Mouse (Mus musculus): Measurements from ENCODE around the gene Zkscan16. TPM values are rescaled to one million over a fixed set of nuclear protein-coding genes. Genes with fewer than 3 reads are reported as not detected.

Zkscan16 gene
- polyA plus RNA-seq, 1 experiment: not detected

DNA sequence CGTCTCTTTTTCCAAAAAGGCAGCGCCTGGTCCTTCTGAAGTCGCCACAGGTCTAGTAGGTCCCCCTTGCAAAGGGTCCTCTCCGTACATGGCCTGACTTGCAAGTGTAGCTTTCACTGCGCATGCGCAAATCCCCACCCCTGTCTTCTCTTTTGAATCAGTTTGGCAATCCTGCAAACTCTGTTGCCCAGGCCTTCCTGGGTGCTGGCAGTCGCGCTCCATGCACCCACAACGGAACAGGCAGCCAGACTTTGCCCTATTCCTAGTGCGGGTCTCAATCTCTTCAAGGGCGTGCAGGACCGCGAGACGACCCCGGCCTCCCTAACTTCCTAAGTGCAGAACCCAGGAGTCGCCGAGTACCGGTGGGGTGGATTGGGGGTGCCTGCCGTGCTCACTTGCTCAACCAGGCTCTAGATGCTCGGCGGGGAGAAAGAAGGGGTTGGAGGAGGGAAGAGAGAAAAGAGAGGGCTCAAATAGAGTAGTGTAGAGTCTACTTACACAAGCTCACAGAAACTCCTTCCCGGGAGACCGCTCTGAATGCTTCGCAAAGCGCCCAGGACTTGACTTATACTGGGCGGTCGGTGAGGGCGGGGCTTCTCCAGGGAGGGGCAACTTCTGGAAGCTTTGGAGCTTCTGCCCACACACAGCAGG, 43.2 kb downstream of the Zkscan16 start, which contains the start of gene Ptgr1:
Gene Ptgr1, minus strand, starts transcription at position 580 of the 651 bp plus-strand sequence.
- H3K27me3 ChIP-seq (ENCODE audit: control insufficient read depth, insufficient read depth, low read length): no peaks in the 10 kb centered on the region
- peaks cover 9% of the 10 kb centered on the region for H3K4me1 ChIP-seq (ENCODE audit: control insufficient read depth, insufficient read depth, insufficient read length, low read length)
- TF ChIP-seq CTCF (IDR thresholded peaks at IDR 0.05; ENCODE audit: extremely low read depth, insufficient read length, insufficient replicate concordance, low read depth, low read length): no peak
- peak; percentile 75; the same call in 1 of the 2 replicates for TF ChIP-seq POLR2A (IDR thresholded peaks at IDR 0.05; ENCODE audit: low read depth, low read length)
- H3K27ac ChIP-seq (ENCODE audit: insufficient read depth, low read depth, low read length): peak within 1 kb of the TSS; percentile 24; the same call in 1 of the 2 replicates
- H3K4me3 ChIP-seq (ENCODE audit: low read depth, low read length): peak within 1 kb of the TSS; percentile 81
- H3K36me3 ChIP-seq (ENCODE audit: control insufficient read depth, insufficient read depth, low read length): peaks cover 14% of the 10 kb centered on the region
- whole genome bisulfite sequencing: 1% methylated on average over 28 of the region's 28 CpGs

DNA sequence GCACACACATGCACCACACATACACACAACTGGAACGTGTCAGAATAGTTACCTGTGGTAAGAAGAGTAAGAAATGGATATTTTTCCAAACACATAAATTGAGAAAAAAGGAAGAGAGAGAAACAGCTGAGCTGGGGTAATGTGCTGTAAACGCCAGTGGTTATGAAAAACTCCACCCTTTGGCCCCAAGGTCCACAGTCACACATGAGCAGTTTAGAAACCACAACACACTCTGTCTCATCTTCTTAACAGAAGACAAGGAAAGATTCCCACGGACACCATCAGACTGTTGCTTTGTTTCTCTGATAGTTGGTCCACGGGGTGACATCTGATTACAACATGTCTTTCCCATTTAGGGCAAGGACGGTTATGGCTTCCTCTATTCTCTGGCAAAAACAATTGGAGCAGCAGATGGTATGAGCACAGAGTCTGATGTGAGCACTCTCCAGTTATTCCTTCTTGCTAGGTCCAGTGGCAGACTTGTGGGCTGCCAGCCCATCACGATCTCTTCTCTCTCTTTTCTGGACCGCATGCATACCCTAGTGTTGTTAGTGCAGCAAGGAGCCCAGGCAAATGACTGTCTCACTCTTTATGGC, 46.0 kb downstream of the Zkscan16 start:
- TF ChIP-seq CTCF (IDR thresholded peaks at IDR 0.05; ENCODE audit: extremely low read depth, insufficient read length, insufficient replicate concordance, low read depth, low read length) (no peak), POLR2A (IDR thresholded peaks at IDR 0.05; ENCODE audit: low read depth, low read length) (no peak)
- no peaks in the 10 kb centered on the region for H3K27me3 ChIP-seq (ENCODE audit: control insufficient read depth, insufficient read depth, low read length)
- peak overlapping the region; percentile 35; the same call in 1 of the 2 replicates for H3K27ac ChIP-seq (ENCODE audit: insufficient read depth, low read depth, low read length)
- H3K4me3 ChIP-seq (ENCODE audit: low read depth, low read length): no peak overlapping the region
- WGBS: 72% methylated on average over 7 of the region's 7 CpGs
- peaks cover 29% of the 10 kb centered on the region for H3K4me1 ChIP-seq (ENCODE audit: control insufficient read depth, insufficient read depth, insufficient read length, low read length)
- peaks cover 1% of the 10 kb centered on the region; the same call in 1 of the 2 replicates for H3K36me3 ChIP-seq (ENCODE audit: control insufficient read depth, insufficient read depth, low read length)

DNA sequence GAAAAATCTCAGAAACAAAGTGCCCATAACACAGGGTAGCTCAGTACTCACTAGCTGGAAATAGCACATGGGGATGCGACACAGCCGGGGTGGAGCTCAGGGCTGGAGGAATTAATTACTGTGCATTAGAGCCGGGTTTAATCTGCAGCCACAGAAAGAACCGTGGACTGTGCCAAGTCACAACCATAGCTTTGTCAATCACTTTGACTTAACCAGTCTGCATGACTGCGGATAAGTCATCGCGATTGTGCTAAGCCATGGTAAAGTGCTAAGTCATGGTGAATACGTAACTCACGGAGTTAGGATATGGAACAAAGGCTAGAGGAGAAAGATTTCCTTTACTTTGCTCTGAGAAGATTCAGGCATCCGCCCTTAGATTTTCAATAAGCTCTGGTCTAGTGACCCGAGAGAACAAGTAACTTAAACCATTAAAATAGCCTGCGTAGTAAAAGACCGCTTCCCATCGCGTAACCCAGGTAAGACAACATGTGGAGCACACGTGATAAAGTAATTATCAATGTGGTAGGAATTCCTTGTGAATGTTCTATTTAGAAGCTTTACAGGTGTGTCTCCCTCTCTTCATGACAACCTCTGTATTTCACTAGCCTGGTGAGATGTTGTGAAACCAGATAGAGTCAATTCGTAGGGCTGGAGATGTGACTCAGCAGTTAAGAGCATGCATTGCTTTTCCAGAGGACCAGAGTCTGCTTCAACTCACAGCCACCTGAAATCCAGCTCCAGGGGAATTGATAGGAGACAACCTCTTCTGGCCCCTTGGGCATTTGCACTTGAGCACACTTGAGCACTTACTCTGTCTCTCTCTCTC, 47.4 kb downstream of the Zkscan16 start:
- 77% methylated on average over 17 of the region's 17 CpGs for WGBS
- H3K4me1 ChIP-seq (ENCODE audit: control insufficient read depth, insufficient read depth, insufficient read length, low read length): peaks cover 33% of the 10 kb centered on the region
- TF ChIP-seq CTCF (IDR thresholded peaks at IDR 0.05; ENCODE audit: extremely low read depth, insufficient read length, insufficient replicate concordance, low read depth, low read length): no peak
- no peak for TF ChIP-seq POLR2A (IDR thresholded peaks at IDR 0.05; ENCODE audit: low read depth, low read length)
- H3K4me3 ChIP-seq (ENCODE audit: low read depth, low read length): no peak overlapping the region
- no peak overlapping the region for H3K27ac ChIP-seq (ENCODE audit: insufficient read depth, low read depth, low read length)
- H3K36me3 ChIP-seq (ENCODE audit: control insufficient read depth, insufficient read depth, low read length): no peaks in the 10 kb centered on the region
- no peaks in the 10 kb centered on the region for H3K27me3 ChIP-seq (ENCODE audit: control insufficient read depth, insufficient read depth, low read length)

GRCm38 (mm10) chr4:58992195-58992594, 48.8 kb downstream of the Zkscan16 start:
- H3K27ac ChIP-seq (ENCODE audit: insufficient read depth, low read depth, low read length): no peak overlapping the region; the same call in 1 of the 2 replicates
- no peaks in the 10 kb centered on the region for H3K36me3 ChIP-seq (ENCODE audit: control insufficient read depth, insufficient read depth, low read length)
- no peak overlapping the region for H3K4me3 ChIP-seq (ENCODE audit: low read depth, low read length)
- TF ChIP-seq CTCF (IDR thresholded peaks at IDR 0.05; ENCODE audit: extremely low read depth, insufficient read length, insufficient replicate concordance, low read depth, low read length) (no peak), POLR2A (IDR thresholded peaks at IDR 0.05; ENCODE audit: low read depth, low read length) (no peak)
- peaks cover 34% of the 10 kb centered on the region for H3K4me1 ChIP-seq (ENCODE audit: control insufficient read depth, insufficient read depth, insufficient read length, low read length)
- no peaks in the 10 kb centered on the region for H3K27me3 ChIP-seq (ENCODE audit: control insufficient read depth, insufficient read depth, low read length)
- WGBS: 31% methylated on average over 5 of the region's 5 CpGs

- no peaks in the 10 kb centered on the region for H3K36me3 ChIP-seq (ENCODE audit: control insufficient read depth, insufficient read depth, low read length)
- 25% methylated on average over 4 of the region's 4 CpGs for WGBS
- H3K27ac ChIP-seq (ENCODE audit: insufficient read depth, low read depth, low read length): peak within 1 kb of the TSS; percentile 95
- no peaks in the 10 kb centered on the region for H3K27me3 ChIP-seq (ENCODE audit: control insufficient read depth, insufficient read depth, low read length)
- no peak for TF ChIP-seq POLR2A (IDR thresholded peaks at IDR 0.05; ENCODE audit: low read depth, low read length)
- TF ChIP-seq CTCF (IDR thresholded peaks at IDR 0.05; ENCODE audit: extremely low read depth, insufficient read length, insufficient replicate concordance, low read depth, low read length): no peak
- peaks cover 36% of the 10 kb centered on the region; the same call in 1 of the 2 replicates for H3K4me1 ChIP-seq (ENCODE audit: control insufficient read depth, insufficient read depth, insufficient read length, low read length)
- peak within 1 kb of the TSS; percentile 42 for H3K4me3 ChIP-seq (ENCODE audit: low read depth, low read length)
Observed at GRCm38 (mm10) chr4:58994762-58995161, 51.3 kb downstream of the Zkscan16 start, which contains the start of gene Dnajc25. TSS of gene Dnajc25 (plus strand) at chr4:58995062.

- peak overlapping the region; percentile 95 for H3K27ac ChIP-seq (ENCODE audit: insufficient read depth, low read depth, low read length)
- no peaks in the 10 kb centered on the region for H3K27me3 ChIP-seq (ENCODE audit: control insufficient read depth, insufficient read depth, low read length)
- no peak for TF ChIP-seq POLR2A (IDR thresholded peaks at IDR 0.05; ENCODE audit: low read depth, low read length)
- no peak for TF ChIP-seq CTCF (IDR thresholded peaks at IDR 0.05; ENCODE audit: extremely low read depth, insufficient read length, insufficient replicate concordance, low read depth, low read length)
- peak overlapping the region; percentile 42 for H3K4me3 ChIP-seq (ENCODE audit: low read depth, low read length)
- H3K36me3 ChIP-seq (ENCODE audit: control insufficient read depth, insufficient read depth, low read length): no peaks in the 10 kb centered on the region
- 34% methylated on average over 8 of the region's 8 CpGs for WGBS
- H3K4me1 ChIP-seq (ENCODE audit: control insufficient read depth, insufficient read depth, insufficient read length, low read length): peaks cover 36% of the 10 kb centered on the region; the same call in 1 of the 2 replicates
Observed at GRCm38 (mm10) chr4:58995251-58995693, 51.8 kb downstream of the Zkscan16 start.

Data from small intestine, adult 2 months (tissue).